Mouse (Mus musculus): ENCODE results near the gene Gm11273. TPM values are rescaled to one million over a fixed set of nuclear protein-coding genes. Genes with fewer than 3 reads are reported as not detected.
"Not testable (repeated sequence)": the region's sequence is repeated elsewhere in the genome, so short reads cannot be mapped to it uniquely, and the experiment has no call there.

Gene Gm11273
- polyA plus RNA-seq, 2 experiments: 5.9 to 6.8 TPM

DNA sequence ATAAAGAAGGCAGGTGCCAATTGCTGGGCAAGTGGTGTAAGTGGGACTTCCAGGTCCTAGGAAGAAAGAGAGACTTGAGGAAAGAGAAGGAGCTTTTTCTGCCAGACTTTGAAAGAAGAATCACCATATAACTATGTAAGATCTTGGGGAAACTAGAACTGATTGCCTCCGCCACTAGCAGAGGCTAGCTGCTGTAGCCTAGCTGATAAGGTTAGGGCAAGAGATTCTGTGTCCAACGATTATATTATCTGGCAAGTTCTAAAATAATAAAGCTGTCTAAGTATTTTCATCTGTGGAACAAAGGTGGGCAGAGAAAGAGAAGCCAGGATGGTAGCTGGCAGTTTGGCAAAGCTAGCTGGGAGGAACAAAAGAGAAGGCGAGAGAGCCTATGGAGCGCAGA lies 28.8 kb downstream of the Gm11273 start:
- Histone ChIP-seq H3K9me3 (ENCODE audit: control insufficient read depth, low read length) (peaks cover under 1% of the 10 kb centered on the region; the same call in 1 of the 2 replicates), H3K4me1 (ENCODE audit: control insufficient read depth, insufficient read depth, low read length) (no peaks in the 10 kb centered on the region), H3K36me3 (ENCODE audit: control insufficient read depth, insufficient read depth, low read length) (no peaks in the 10 kb centered on the region), H3K9ac (ENCODE audit: low read depth, low read length, severe bottlenecking) (no peak overlapping the region), H3K27ac (replicated peaks; ENCODE audit: low read depth, low read length) (no peak overlapping the region), H3K4me2 (replicated peaks; ENCODE audit: low read depth, low read length, severe bottlenecking) (no peak overlapping the region), H3K27me3 (ENCODE audit: control insufficient read depth, insufficient read depth, low read length) (0 out of 2 replicates have a peak, but pooled peaks cover under 1% of the 10 kb centered on the region), H3K4me3 (replicated peaks; ENCODE audit: low read length) (no peak overlapping the region)
- DNase-seq (ENCODE audit: low spot score): no peak
- TF ChIP-seq POLR2A (IDR thresholded peaks at IDR 0.05; ENCODE audit: borderline replicate concordance, extremely low read depth, insufficient read depth, insufficient read length): no peak
- 33% methylated on average over 4 of the region's 4 CpGs for WGBS
- ATAC-seq (ENCODE audit: low FRiP score, low read depth): no peak

- ATAC-seq (ENCODE audit: low FRiP score, low read depth): no peak
- Histone ChIP-seq H3K9ac (ENCODE audit: low read depth, low read length, severe bottlenecking) (no peak overlapping the region), H3K4me3 (replicated peaks; ENCODE audit: low read length) (peak overlapping the region; percentile 60; the same call in 1 of the 2 replicates), H3K27ac (replicated peaks; ENCODE audit: low read depth, low read length) (no peak overlapping the region), H3K4me2 (replicated peaks; ENCODE audit: low read depth, low read length, severe bottlenecking) (peak overlapping the region; percentile 94), H3K4me1 (ENCODE audit: control insufficient read depth, insufficient read depth, low read length) (no peaks in the 10 kb centered on the region), H3K9me3 (ENCODE audit: control insufficient read depth, low read length) (peaks cover 5% of the 10 kb centered on the region; the same call in 1 of the 2 replicates), H3K36me3 (ENCODE audit: control insufficient read depth, insufficient read depth, low read length) (no peaks in the 10 kb centered on the region), H3K27me3 (ENCODE audit: control insufficient read depth, insufficient read depth, low read length) (0 out of 2 replicates have a peak, but pooled peaks cover 5% of the 10 kb centered on the region)
- 43% methylated on average over 9 of the region's 9 CpGs for WGBS
- no peak for TF ChIP-seq POLR2A (IDR thresholded peaks at IDR 0.05; ENCODE audit: borderline replicate concordance, extremely low read depth, insufficient read depth, insufficient read length)
- no peak for DNase-seq (ENCODE audit: low spot score)
These were observed 32.1 kb downstream of the Gm11273 start for GRCm38 (mm10) chr13:21469097-21469496.

GRCm38 (mm10) chr13:21468061-21469019 lies 32.9 kb downstream of the Gm11273 start, which contains the start of gene Nkapl:
Gene Nkapl (minus strand): TSS chr13:21468509.
- 2% methylated on average over 43 of the region's 54 CpGs for WGBS
- Histone ChIP-seq H3K27ac (replicated peaks; ENCODE audit: low read depth, low read length) (no peak within 1 kb of the TSS; the same call in 1 of the 2 replicates), H3K4me3 (replicated peaks; ENCODE audit: low read length) (peak within 1 kb of the TSS; percentile 60), H3K27me3 (ENCODE audit: control insufficient read depth, insufficient read depth, low read length) (0 out of 2 replicates have a peak, but pooled peaks cover 5% of the 10 kb centered on the region), H3K36me3 (ENCODE audit: control insufficient read depth, insufficient read depth, low read length) (no peaks in the 10 kb centered on the region), H3K9ac (ENCODE audit: low read depth, low read length, severe bottlenecking) (peak within 1 kb of the TSS; percentile 73), H3K4me1 (ENCODE audit: control insufficient read depth, insufficient read depth, low read length) (no peaks in the 10 kb centered on the region), H3K4me2 (replicated peaks; ENCODE audit: low read depth, low read length, severe bottlenecking) (peak within 1 kb of the TSS; percentile 94), H3K9me3 (ENCODE audit: control insufficient read depth, low read length) (peaks cover 5% of the 10 kb centered on the region; the same call in 1 of the 2 replicates)
- peak; percentile 98 for ATAC-seq (ENCODE audit: low FRiP score, low read depth)
- peak; percentile 81 for DNase-seq (ENCODE audit: low spot score)
- 0 out of 2 replicates have a peak, but pooled peaks have one; percentile 51 for TF ChIP-seq POLR2A (IDR thresholded peaks at IDR 0.05; ENCODE audit: borderline replicate concordance, extremely low read depth, insufficient read depth, insufficient read length)

- Histone ChIP-seq H3K27me3 (ENCODE audit: control insufficient read depth, insufficient read depth, low read length) (0 out of 2 replicates have a peak, but pooled peaks cover 5% of the 10 kb centered on the region), H3K4me3 (replicated peaks; ENCODE audit: low read length) (no peak overlapping the region), H3K4me1 (ENCODE audit: control insufficient read depth, insufficient read depth, low read length) (no peaks in the 10 kb centered on the region), H3K9ac (ENCODE audit: low read depth, low read length, severe bottlenecking) (no peak overlapping the region), H3K4me2 (replicated peaks; ENCODE audit: low read depth, low read length, severe bottlenecking) (no peak overlapping the region), H3K27ac (replicated peaks; ENCODE audit: low read depth, low read length) (no peak overlapping the region), H3K9me3 (ENCODE audit: control insufficient read depth, low read length) (peaks cover 5% of the 10 kb centered on the region; the same call in 1 of the 2 replicates), H3K36me3 (ENCODE audit: control insufficient read depth, insufficient read depth, low read length) (no peaks in the 10 kb centered on the region)
- TF ChIP-seq POLR2A (IDR thresholded peaks at IDR 0.05; ENCODE audit: borderline replicate concordance, extremely low read depth, insufficient read depth, insufficient read length): no peak
- ATAC-seq (ENCODE audit: low FRiP score, low read depth): no peak
- 84% methylated on average over 10 of the region's 10 CpGs for WGBS
- DNase-seq (ENCODE audit: low spot score): no peak
These were observed 33.9 kb downstream of the Gm11273 start for GRCm38 (mm10) chr13:21467336-21467735.

DNA sequence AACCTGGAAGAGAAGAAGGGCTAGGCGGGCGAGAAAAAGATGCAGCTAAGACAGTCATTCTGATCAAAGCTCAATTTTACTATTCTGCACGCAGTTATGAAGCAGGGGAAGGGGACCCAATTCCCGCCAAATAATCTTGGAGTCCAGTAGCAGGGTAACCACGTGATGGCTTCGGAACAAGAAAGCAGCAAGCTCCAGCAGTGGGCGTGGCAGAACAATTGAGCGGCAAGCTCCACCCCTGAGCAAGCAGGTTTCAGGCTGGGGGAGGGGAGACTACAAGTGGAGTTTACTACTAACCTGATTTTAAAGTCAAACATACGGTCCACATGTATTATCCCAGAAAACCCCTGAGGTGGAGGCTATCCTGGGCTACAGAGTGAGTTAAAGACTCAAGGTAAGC lies 38.7 kb downstream of the Gm11273 start:
- not testable (repeated sequence) for ATAC-seq (ENCODE audit: low FRiP score, low read depth); H3K4me1 ChIP-seq (ENCODE audit: control insufficient read depth, insufficient read depth, low read length); H3K27ac ChIP-seq (replicated peaks; ENCODE audit: low read depth, low read length); H3K9me3 ChIP-seq (ENCODE audit: control insufficient read depth, low read length); H3K36me3 ChIP-seq (ENCODE audit: control insufficient read depth, insufficient read depth, low read length); H3K4me3 ChIP-seq (replicated peaks; ENCODE audit: low read length); H3K9ac ChIP-seq (ENCODE audit: low read depth, low read length, severe bottlenecking); H3K4me2 ChIP-seq (replicated peaks; ENCODE audit: low read depth, low read length, severe bottlenecking); H3K27me3 ChIP-seq (ENCODE audit: control insufficient read depth, insufficient read depth, low read length); DNase-seq (ENCODE audit: low spot score)
- WGBS: 45% methylated on average over 9 of the region's 9 CpGs
